Mouse (Mus musculus) spleen, adult 2 months (tissue): Measurements from ENCODE around the gene Acer1.

Experiments
- CTCF ChIP-seq: fragments of 200-500 bp; IDR thresholded peaks from 2 replicates; pipeline ENCODE4 v1.5.1; 2011; ENCODE audit warnings: mild to moderate bottlenecking, inconsistent platforms; ENCODE audit not compliant: insufficient read depth, insufficient read length, insufficient replicate concordance; ENCODE audit errors: extremely low read depth
- POLR2A ChIP-seq: fragments of 200-500 bp; IDR thresholded peaks from 2 replicates; pipeline ENCODE4 v1.6.1; 2011; ENCODE audit warnings: low read depth, low read length, inconsistent platforms

GRCm38 (mm10) chr17:56985656-56986055, 3.7 kb upstream of the Acer1 start:
- TF ChIP-seq CTCF = no peak
- no peak for TF ChIP-seq POLR2A
